Mouse (Mus musculus): ENCODE results near the gene Myh9.
"Not testable (repeated sequence)": the region's sequence is repeated elsewhere in the genome, so short reads cannot be mapped to it uniquely, and the experiment has no call there.

The Myh9 gene

DNA sequence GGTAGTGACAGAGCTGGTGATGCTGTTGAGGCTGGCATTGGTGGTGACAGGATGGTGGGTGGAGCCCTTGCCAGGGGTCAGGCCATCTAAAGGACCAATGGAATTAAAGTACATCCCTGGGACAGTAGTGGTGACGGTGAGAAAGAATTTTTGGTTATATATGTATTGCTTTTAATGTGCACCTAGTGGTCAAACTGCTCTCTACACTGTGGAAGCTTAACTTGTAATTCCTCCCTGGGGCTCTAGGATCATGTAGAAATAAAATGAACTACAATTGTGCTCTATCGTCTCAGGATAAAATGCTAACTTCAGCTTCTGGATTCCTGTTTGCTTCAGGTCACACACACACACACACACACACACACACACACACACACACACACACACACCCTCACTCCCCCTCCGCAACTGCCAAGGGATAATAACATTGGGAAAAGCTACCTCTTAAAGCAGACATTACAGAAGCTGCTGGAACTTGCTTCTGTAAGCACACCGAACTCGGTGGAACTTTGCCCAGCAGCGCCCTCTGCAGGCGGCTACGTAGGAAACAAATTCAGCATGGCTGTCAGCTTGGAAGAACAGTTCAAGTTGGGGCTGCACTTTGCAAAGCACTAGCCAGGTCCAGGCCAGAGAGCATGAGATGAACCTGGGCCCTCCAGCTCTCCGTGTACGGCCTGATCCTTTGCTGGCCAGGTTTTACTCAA, 117.6 kb downstream of the Myh9 start:
- DNase-seq (ENCODE audit: low read depth in 1 of 2, low spot score in 2 of 2): not testable (repeated sequence)

DNA sequence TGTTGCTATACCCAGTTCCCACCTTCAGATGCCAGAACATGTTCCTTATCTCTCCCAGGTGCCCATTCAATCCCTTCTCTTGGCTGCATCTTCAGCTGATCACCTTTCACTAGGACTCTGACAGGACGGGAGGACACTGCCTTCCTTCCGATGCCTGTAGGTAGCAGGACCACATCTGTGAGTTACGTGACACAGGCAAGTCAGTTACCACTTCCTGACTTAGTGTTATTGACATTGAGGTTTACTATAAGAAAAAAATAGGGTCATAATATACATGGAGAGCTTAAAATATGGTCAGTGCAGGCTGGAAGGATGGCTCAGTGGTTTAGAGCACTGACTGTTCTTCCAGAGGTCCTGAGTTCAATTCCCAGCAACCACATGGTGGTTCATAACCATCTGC, 120.5 kb downstream of the Myh9 start:
- not testable (repeated sequence) for DNase-seq (ENCODE audit: low read depth in 1 of 2, low spot score in 2 of 2)

DNA sequence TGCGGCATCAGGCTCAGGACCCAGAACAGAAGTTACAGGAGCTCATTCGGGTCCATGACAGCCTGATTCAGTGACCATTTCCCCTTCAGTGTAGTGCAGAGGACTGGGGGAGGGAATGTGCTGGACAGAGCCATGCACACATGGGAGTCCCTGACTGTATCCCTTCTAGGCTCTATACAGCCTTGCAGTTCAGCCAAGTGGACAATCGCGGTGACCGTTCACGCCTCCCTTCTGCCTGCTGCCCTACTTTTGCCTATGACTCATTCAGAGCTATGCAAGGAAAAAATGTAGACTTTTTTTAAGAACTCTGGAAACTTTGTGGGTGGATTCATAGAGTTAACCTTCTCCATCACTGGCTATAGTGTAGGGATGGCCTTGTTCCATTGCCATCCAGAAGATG, 123.7 kb downstream of the Myh9 start:
- DNase-seq (ENCODE audit: low read depth in 1 of 2, low spot score in 2 of 2): not testable (repeated sequence)
